Mouse (Mus musculus): ENCODE results near the gene Gpc4. TPM values are rescaled to one million over a fixed set of nuclear protein-coding genes. Genes with fewer than 3 reads are reported as not detected.

Gene Gpc4
- polyA plus RNA-seq, 1 experiment from 2014 or later = 46.5 TPM

Other genes starting within 250 kb of the Gpc4 start
- not detected in 2 replicates for gene 1700080O16Rik, start 192.5 kb downstream of the Gpc4 start, polyA plus RNA-seq (2015; fragmentation: Nextera tagmentation; extraction: Ambion mirVana)